In the genomic region with DNA sequence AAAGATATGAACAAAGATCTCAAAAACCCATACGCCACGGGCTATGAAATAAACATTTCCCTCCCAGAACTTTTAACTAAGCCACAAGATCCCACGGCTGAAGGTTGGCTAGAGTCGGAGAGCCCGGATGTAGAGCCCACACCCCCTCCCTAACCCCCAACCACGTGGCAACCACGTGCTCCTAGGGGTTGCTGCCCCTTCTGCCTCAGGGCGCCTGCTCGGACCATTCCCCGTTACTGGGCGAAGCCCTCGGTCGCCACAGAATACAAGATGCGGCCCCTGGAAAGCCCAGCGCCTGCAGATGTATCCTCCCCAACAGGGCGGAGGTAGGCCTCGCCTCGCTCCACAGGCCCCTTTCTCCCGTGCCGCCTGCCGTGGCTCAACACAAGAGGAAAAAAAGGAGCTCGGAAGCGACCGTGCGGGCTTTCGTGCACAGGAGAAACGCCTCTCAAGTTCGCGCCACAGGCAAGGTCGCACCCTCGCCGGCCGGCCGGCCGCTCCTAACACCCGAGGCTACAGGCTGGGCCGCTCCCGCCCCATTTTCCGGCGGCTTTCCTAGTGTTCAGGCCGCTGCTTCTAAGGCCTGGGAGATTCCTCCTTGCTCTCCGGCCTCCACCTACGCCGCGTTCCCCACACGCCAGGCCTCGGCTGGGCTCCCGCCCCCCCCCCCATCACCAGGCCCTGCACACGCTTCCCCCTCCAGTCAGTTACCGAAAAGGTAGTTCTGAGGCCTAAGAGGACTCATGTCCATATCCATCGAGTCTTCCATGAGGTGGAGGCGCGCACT, we compare ENCODE assay signal across 9 mouse cellular contexts. TPM values are rescaled to one million over a fixed set of nuclear protein-coding genes. Genes with fewer than 3 reads are reported as not detected.
A peak's percentile ranks its signal among the peaks of the same experiment; 100 is the strongest.
DNase-seq lines count a peak whose midpoint lies in the region; ATAC-seq and TF ChIP-seq lines count a peak whose summit lies in the region.
"Had no signal": no experiment of that assay in that cellular context is flagged by ENCODE, and none has a peak within 500 bp of the region (broad histone marks: within the 10 kb centered on the region; RNA-seq: fewer than 3 reads in every experiment).

No protein-coding gene starts in this region.

- TF ChIP-seq POLR2A in lung, adult 2 months (IDR thresholded peaks at IDR 0.05; ENCODE audit: borderline replicate concordance, extremely low read depth, low read depth, low read length), result 0 out of 2 replicates have a peak, but pooled peaks have one; percentile 12

- TF ChIP-seq EP300 in heart, postnatal 0 days (IDR thresholded peaks at IDR 0.05; ENCODE audit: low read depth), result no peak; the same call in 1 of the 2 replicates

- H3K9me3 ChIP-seq in E14TG2a.4 (ENCODE audit: low read length), result no peaks in the 10 kb centered on the region
- no peaks in the 10 kb centered on the region for H3K9me3 ChIP-seq in forebrain, embryonic 12.5 days
- no peaks in the 10 kb centered on the region for H3K9me3 ChIP-seq in heart, postnatal 0 days (replicated peaks; ENCODE audit: control insufficient read depth, low read length)
- no peaks in the 10 kb centered on the region for H3K9me3 ChIP-seq in neural tube, embryonic 15.5 days (replicated peaks)

- no peaks in the 10 kb centered on the region for H3K27me3 ChIP-seq in E14TG2a.4 (ENCODE audit: insufficient read depth, low read length)
- peaks cover 4% of the 10 kb centered on the region; the same call in 1 of the 2 replicates for H3K27me3 ChIP-seq in forebrain, embryonic 12.5 days
- no peaks in the 10 kb centered on the region for H3K27me3 ChIP-seq in heart, postnatal 0 days (ENCODE audit: control insufficient read depth, insufficient read depth, low read length)
- H3K27me3 ChIP-seq in neural tube, embryonic 15.5 days (replicated peaks), result no peaks in the 10 kb centered on the region

- WGBS in forebrain, embryonic 12.5 days, result 3% methylated on average over 50 of the region's 53 CpGs
- 2% methylated on average over 51 of the region's 53 CpGs for WGBS in heart, postnatal 0 days
- WGBS in lung, adult 2 months, result 2% methylated on average over 53 of the region's 53 CpGs
- 3% methylated on average over 47 of the region's 53 CpGs for WGBS in neural tube, embryonic 15.5 days

- no peak for TF ChIP-seq CTCF in E14TG2a.4 (conservative IDR thresholded peaks at IDR 0.05; ENCODE audit: low read length)
- TF ChIP-seq CTCF in heart, postnatal 0 days (IDR thresholded peaks at IDR 0.05; ENCODE audit: low read depth), result no peak
- no peak for TF ChIP-seq CTCF in lung, adult 2 months (IDR thresholded peaks at IDR 0.05; ENCODE audit: insufficient read depth, low read length)

- peak overlapping the region; percentile 38; the same call in 1 of the 2 replicates for H3K27ac ChIP-seq in brown adipose tissue, adult 24 weeks (replicated peaks; ENCODE audit: low read depth, low read length)
- peak overlapping the region; percentile 96 for H3K27ac ChIP-seq in forebrain, embryonic 12.5 days
- peak overlapping the region; percentile 87 for H3K27ac ChIP-seq in heart, postnatal 0 days (ENCODE audit: low read depth)
- peak overlapping the region; percentile 92 for H3K27ac ChIP-seq in neural tube, embryonic 15.5 days (replicated peaks)

- peak; percentile 53 for DNase-seq in heart, postnatal 0 days (ENCODE audit: low spot score)
- DNase-seq in kidney, postnatal 36 days, result peak; percentile 64 to 80
- peak; percentile 64 for DNase-seq in lung, adult 2 months
- peak; percentile 74 for DNase-seq in thymus, postnatal 0 days (ENCODE audit: low spot score)

- peak overlapping the region; percentile 97 for H3K9ac ChIP-seq in forebrain, embryonic 12.5 days
- H3K9ac ChIP-seq in heart, postnatal 0 days (replicated peaks; ENCODE audit: low read depth, low read length), result peak overlapping the region; percentile 92
- peak overlapping the region; percentile 97 for H3K9ac ChIP-seq in neural tube, embryonic 15.5 days (replicated peaks)

- peak; percentile 68 for ATAC-seq in forebrain, embryonic 12.5 days (ENCODE audit: low FRiP score)
- ATAC-seq in heart, postnatal 0 days (ENCODE audit: insufficient read depth, low read depth), result peak; percentile 49
- ATAC-seq in neural tube, embryonic 15.5 days (ENCODE audit: low FRiP score), result peak; percentile 73

- peaks cover 41% of the 10 kb centered on the region for H3K4me1 ChIP-seq in E14TG2a.4 (replicated peaks; ENCODE audit: low read depth, low read length)
- no peaks in the 10 kb centered on the region for H3K4me1 ChIP-seq in brown adipose tissue, adult 24 weeks (ENCODE audit: control insufficient read depth, insufficient read depth, insufficient read length, low read length)
- peaks cover 16% of the 10 kb centered on the region for H3K4me1 ChIP-seq in forebrain, embryonic 12.5 days
- peaks cover 10% of the 10 kb centered on the region for H3K4me1 ChIP-seq in heart, postnatal 0 days (ENCODE audit: control insufficient read depth, insufficient read depth)
- H3K4me1 ChIP-seq in lung, adult 2 months (ENCODE audit: control insufficient read depth, insufficient read depth, low read length), result peaks cover 3% of the 10 kb centered on the region; the same call in 1 of the 2 replicates
- H3K4me1 ChIP-seq in neural tube, embryonic 15.5 days, result peaks cover 26% of the 10 kb centered on the region

- peak overlapping the region; percentile 99 for H3K4me3 ChIP-seq in E14TG2a.4 (replicated peaks; ENCODE audit: low read length)
- peak overlapping the region; percentile 77 for H3K4me3 ChIP-seq in brown adipose tissue, adult 24 weeks (ENCODE audit: insufficient read depth, low read depth, low read length)
- peak overlapping the region; percentile 96 for H3K4me3 ChIP-seq in forebrain, embryonic 12.5 days (replicated peaks)
- peak overlapping the region; percentile 93 for H3K4me3 ChIP-seq in heart, postnatal 0 days (ENCODE audit: low read depth, low read length)
- H3K4me3 ChIP-seq in lung, adult 2 months (replicated peaks; ENCODE audit: extremely low read depth, low read depth, low read length), result peak overlapping the region; percentile 61
- peak overlapping the region; percentile 99 for H3K4me3 ChIP-seq in neural tube, embryonic 15.5 days (replicated peaks)

- H3K4me2 ChIP-seq in forebrain, embryonic 12.5 days, result peak overlapping the region; percentile 83
- peak overlapping the region; percentile 78 for H3K4me2 ChIP-seq in heart, postnatal 0 days (ENCODE audit: low read depth, low read length)
- peak overlapping the region; percentile 85 for H3K4me2 ChIP-seq in neural tube, embryonic 15.5 days

- peaks cover 50% of the 10 kb centered on the region for H3K36me3 ChIP-seq in E14TG2a.4 (ENCODE audit: insufficient read depth, low read length)
- H3K36me3 ChIP-seq in forebrain, embryonic 12.5 days (replicated peaks), result peaks cover 40% of the 10 kb centered on the region
- peaks cover 32% of the 10 kb centered on the region for H3K36me3 ChIP-seq in heart, postnatal 0 days (replicated peaks; ENCODE audit: control insufficient read depth, insufficient read depth, low read length)
- peaks cover 33% of the 10 kb centered on the region for H3K36me3 ChIP-seq in neural tube, embryonic 15.5 days

RNA-seq across cellular contexts. Expression of a gene that starts 0.6 kb away (rescaled TPM):
- 195 and 214 TPM in 2 replicates for polyA plus RNA-seq in brown adipose tissue, adult 24 weeks (2012; ENCODE audit: insufficient read depth, insufficient read length, missing spikeins)
- 790 and 820 TPM in 2 replicates for polyA plus RNA-seq in forebrain, embryonic 12.5 days (2016; fragmentation: Nextera tagmentation; extraction: Ambion mirVana)
- total RNA-seq in heart, postnatal 0 days (2014; rRNA removed; ENCODE audit: low replicate concordance), result 156 and 179 TPM in 2 replicates
- 254 and 259 TPM in 2 replicates for polyA plus RNA-seq in heart, postnatal 0 days (2015; fragmentation: Nextera tagmentation; extraction: Ambion mirVana)
- polyA plus RNA-seq in lung, adult 2 months (2012; rRNA removed), result 43.1 and 74.9 TPM in 2 replicates
- polyA plus RNA-seq in neural tube, embryonic 15.5 days (2015; fragmentation: Nextera tagmentation; extraction: Ambion mirVana), result 369 and 576 TPM in 2 replicates
- 905 and 1,035 TPM in 2 replicates for polyA plus RNA-seq in thymus, postnatal 0 days (2015; fragmentation: Nextera tagmentation; extraction: Ambion mirVana)

RNA-seq across cellular contexts. Expression of a gene that starts 15.2 kb away (rescaled TPM):
- 2.1 TPM in 1 of 2 replicates, not detected in the other for polyA plus RNA-seq in brown adipose tissue, adult 24 weeks (2012; ENCODE audit: insufficient read depth, insufficient read length, missing spikeins)
- 2.1 and 2.4 TPM in 2 replicates for polyA plus RNA-seq in forebrain, embryonic 12.5 days (2016; fragmentation: Nextera tagmentation; extraction: Ambion mirVana)
- total RNA-seq in heart, postnatal 0 days (2014; rRNA removed; ENCODE audit: low replicate concordance), result 2.8 and 10.5 TPM in 2 replicates
- polyA plus RNA-seq in heart, postnatal 0 days (2015; fragmentation: Nextera tagmentation; extraction: Ambion mirVana), result 10.7 and 10.8 TPM in 2 replicates
- 6.6 and 7.1 TPM in 2 replicates for polyA plus RNA-seq in lung, adult 2 months (2012; rRNA removed)
- polyA plus RNA-seq in neural tube, embryonic 15.5 days (2015; fragmentation: Nextera tagmentation; extraction: Ambion mirVana), result 9.2 and 9.7 TPM in 2 replicates
- polyA plus RNA-seq in thymus, postnatal 0 days (2015; fragmentation: Nextera tagmentation; extraction: Ambion mirVana), result 0.29 and 0.64 TPM in 2 replicates

RNA-seq across cellular contexts. Expression of a gene that starts 41.0 kb away (rescaled TPM):
- not detected in 2 replicates for polyA plus RNA-seq in brown adipose tissue, adult 24 weeks (2012; ENCODE audit: insufficient read depth, insufficient read length, missing spikeins)
- 0.32 TPM in 1 of 2 replicates, not detected in the other for polyA plus RNA-seq in forebrain, embryonic 12.5 days (2016; fragmentation: Nextera tagmentation; extraction: Ambion mirVana)
- total RNA-seq in heart, postnatal 0 days (2014; rRNA removed; ENCODE audit: low replicate concordance), result not detected in 2 replicates
- not detected in 2 replicates for polyA plus RNA-seq in heart, postnatal 0 days (2015; fragmentation: Nextera tagmentation; extraction: Ambion mirVana)
- polyA plus RNA-seq in lung, adult 2 months (2012; rRNA removed), result not detected in 2 replicates
- polyA plus RNA-seq in neural tube, embryonic 15.5 days (2015; fragmentation: Nextera tagmentation; extraction: Ambion mirVana), result 20.3 and 23.2 TPM in 2 replicates
- polyA plus RNA-seq in thymus, postnatal 0 days (2015; fragmentation: Nextera tagmentation; extraction: Ambion mirVana), result not detected in 2 replicates
- polyA plus RNA-seq: gonadal fat pad, adult 2 months had no signal

Comparison
In these comparisons a context has a peak if more than half of its experiments do, and no peak if none do; other contexts are left out.
1. Peak in every context shown above with its lines: DNase-seq, ATAC-seq, H3K4me3 ChIP-seq and H3K27ac ChIP-seq.
2. H3K27ac ChIP-seq: peak in every context shown above with its lines; median percentile 96 in forebrain, embryonic 12.5 days; 92 in neural tube, embryonic 15.5 days; 87 in heart, postnatal 0 days; 38 in brown adipose tissue, adult 24 weeks.
3. RNA of a gene that starts 41.0 kb away (polyA plus RNA-seq): 20.3 to 23.2 TPM in neural tube, embryonic 15.5 days; 0.32 TPM in forebrain, embryonic 12.5 days, not detected in brown adipose tissue, adult 24 weeks, not detected in heart, postnatal 0 days, not detected in lung, adult 2 months and not detected in thymus, postnatal 0 days; every median in the first group is over 10 times any median in the second.